Mouse (Mus musculus) CH12.LX (cell line): Measurements from ENCODE around the gene Tmem56. TPM values are rescaled to one million over a fixed set of nuclear protein-coding genes. Genes with fewer than 3 reads are reported as not detected.
A peak's percentile ranks its signal among the peaks of the same experiment; 100 is the strongest.

Source experiments
- DNase-seq: peaks from one replicate; pipeline ENCODE4 v3.0.0-alpha.2; 2013; ENCODE audit errors: extremely low read depth
- H3K27ac ChIP-seq: 2 replicates; pipeline ENCODE4 v1.5.1; 2012; ENCODE audit warnings: low read depth, mild to moderate bottlenecking, control low read depth, moderate library complexity; ENCODE audit not compliant: insufficient read depth
- H3K27me3 ChIP-seq: replicated peaks from 2 replicates; pipeline ENCODE3; 2012; ENCODE audit warnings: inconsistent platforms
- H3K36me3 ChIP-seq, 2 experiments: replicated peaks in 1 of 2; 2 replicates each; pipeline versions ENCODE3 to v1.6.1; 2012; ENCODE audit warnings: inconsistent platforms in 1 of 2, low read length in 1 of 2, mild to moderate bottlenecking in 1 of 2, mixed read lengths in 1 of 2, moderate library complexity in 1 of 2; ENCODE audit not compliant: control insufficient read depth in 1 of 2, insufficient read depth in 1 of 2
- H3K4me1 ChIP-seq, 2 experiments: 2 replicates each; pipeline ENCODE4 v1.6.1; 2012; ENCODE audit warnings: inconsistent platforms in 1 of 2, moderate library complexity in 1 of 2; ENCODE audit not compliant: insufficient read depth in 2 of 2, control insufficient read depth in 1 of 2
- H3K4me2 ChIP-seq: 2 replicates; pipeline ENCODE4 v1.6.1; 2012; ENCODE audit warnings: low read depth, mild to moderate bottlenecking, control low read depth; ENCODE audit not compliant: poor library complexity, insufficient read depth, severe bottlenecking
- H3K4me3 ChIP-seq, 3 experiments: fragments of 150-350 bp in 1 of 3; sonication (generic) in 1 of 3; replicated peaks in 1 of 3; 2 replicates each; pipeline versions ENCODE3 to v1.5.1; 2011 to 2012; ENCODE audit warnings: low read depth in 2 of 3, low read length in 2 of 3, mild to moderate bottlenecking in 2 of 3, moderate library complexity in 2 of 3, control low read depth in 1 of 3, improper control_type of control experiment in 1 of 3, inconsistent platforms in 1 of 3, mixed read lengths in 1 of 3; ENCODE audit not compliant: poor library complexity in 1 of 3
- H3K79me2 ChIP-seq: replicated peaks from 2 replicates; pipeline ENCODE4 v1.6.1; 2012; ENCODE audit warnings: mild to moderate bottlenecking, moderate library complexity; ENCODE audit not compliant: control insufficient read depth, poor library complexity, insufficient read depth, severe bottlenecking; ENCODE audit errors: extremely low read depth
- H3K9ac ChIP-seq: 2 replicates; pipeline ENCODE4 v1.6.1; 2012; ENCODE audit warnings: low read depth, mild to moderate bottlenecking, control low read depth, moderate library complexity; ENCODE audit not compliant: insufficient read depth
- H3K9me3 ChIP-seq: replicated peaks from 2 replicates; pipeline ENCODE3; 2012; ENCODE audit warnings: low read length, inconsistent platforms, mixed read lengths
- BHLHE40 ChIP-seq: IDR thresholded peaks from 2 replicates; pipeline ENCODE4 v1.6.1; 2011; ENCODE audit warnings: mild to moderate bottlenecking, low read depth, low read length, improper control_type of control experiment
- CHD2 ChIP-seq: IDR thresholded peaks from 2 replicates; pipeline ENCODE4 v1.6.1; 2011; ENCODE audit warnings: low read length, improper control_type of control experiment
- CTCF ChIP-seq, 2 experiments: IDR thresholded peaks in 1 of 2; conservative IDR thresholded peaks in 1 of 2; 2 replicates each; pipeline ENCODE4 v1.5.1; 2011 to 2012; ENCODE audit warnings: low read depth in 2 of 2, low read length in 2 of 2, improper control_type of control experiment in 1 of 2, inconsistent platforms in 1 of 2, mild to moderate bottlenecking in 1 of 2, moderate library complexity in 1 of 2
- E2F4 ChIP-seq: IDR thresholded peaks from 2 replicates; pipeline ENCODE4 v1.6.1; 2011; ENCODE audit warnings: low read depth, low read length, improper control_type of control experiment; ENCODE audit not compliant: insufficient replicate concordance
- ELF1 ChIP-seq: IDR thresholded peaks from 2 replicates; pipeline ENCODE4 v1.6.1; 2014; ENCODE audit warnings: low read depth, mild to moderate bottlenecking, inconsistent platforms, low read length, improper control_type of control experiment
- IRF4 ChIP-seq: IDR thresholded peaks from 2 replicates; pipeline ENCODE4 v1.6.1; 2014; ENCODE audit warnings: low read depth, mild to moderate bottlenecking, inconsistent platforms, low read length, improper control_type of control experiment
- JUN ChIP-seq: IDR thresholded peaks from 2 replicates; pipeline ENCODE4 v1.6.1; 2011; ENCODE audit warnings: low read depth, mild to moderate bottlenecking, low read length, improper control_type of control experiment, moderate library complexity; ENCODE audit not compliant: insufficient read depth
- KAT2A ChIP-seq: IDR thresholded peaks from 2 replicates; pipeline ENCODE4 v1.6.1; 2012; ENCODE audit warnings: low read length, improper control_type of control experiment, inconsistent platforms; ENCODE audit not compliant: insufficient replicate concordance
- MAZ ChIP-seq: IDR thresholded peaks from 2 replicates; pipeline ENCODE4 v1.6.1; 2012; ENCODE audit warnings: low read depth, mild to moderate bottlenecking, inconsistent platforms, low read length, improper control_type of control experiment, moderate library complexity
- POLR2A ChIP-seq: IDR thresholded peaks from 2 replicates; pipeline ENCODE4 v1.6.1; 2011; ENCODE audit warnings: low read depth, mild to moderate bottlenecking, improper control_type of control experiment, low read length
- POLR2AphosphoS2 ChIP-seq: IDR thresholded peaks from 2 replicates; pipeline ENCODE4 v1.6.1; 2011; ENCODE audit warnings: low read depth, low read length, improper control_type of control experiment
- RAD21 ChIP-seq: IDR thresholded peaks from 2 replicates; pipeline ENCODE4 v1.6.1; 2011; ENCODE audit warnings: low read depth, mild to moderate bottlenecking, low read length, improper control_type of control experiment, moderate library complexity
- SIN3A ChIP-seq: IDR thresholded peaks from 2 replicates; pipeline ENCODE4 v1.6.1; 2012; ENCODE audit warnings: low read length, improper control_type of control experiment, inconsistent platforms
- SMC3 ChIP-seq: IDR thresholded peaks from 2 replicates; pipeline ENCODE4 v1.6.1; 2011; ENCODE audit warnings: low read depth, low read length, improper control_type of control experiment
- TBP ChIP-seq: conservative IDR thresholded peaks from 2 replicates; pipeline ENCODE4 v1.6.1; 2011; ENCODE audit warnings: low read depth, low read length, improper control_type of control experiment
- TCF12 ChIP-seq: IDR thresholded peaks from 2 replicates; pipeline ENCODE4 v1.6.1; 2014; ENCODE audit warnings: low read depth, mild to moderate bottlenecking, inconsistent platforms, low read length, improper control_type of control experiment
- UBTF ChIP-seq: IDR thresholded peaks from 2 replicates; pipeline ENCODE4 v1.6.1; 2012; ENCODE audit warnings: low read depth, mild to moderate bottlenecking, inconsistent platforms, low read length, improper control_type of control experiment, moderate library complexity
- USF1 ChIP-seq: IDR thresholded peaks from 2 replicates; pipeline ENCODE4 v1.6.1; 2014; ENCODE audit warnings: low read depth, mild to moderate bottlenecking, inconsistent platforms, low read length, improper control_type of control experiment
- dilution Hi-C: fragments of 300-500 bp; cut with MboI; formaldehyde crosslinking; loops from 2 replicates; pipeline ENCODE4 v1.14.3; 2020; ENCODE audit warnings: low sequenced_read_pairs; ENCODE audit not compliant: extremely low pct_unique_long_range_greater_than_20kb, extremely low pct_ligation_motif_present
- in situ Hi-C: fragments of 300-500 bp; cut with MboI; formaldehyde crosslinking; loops from 3 replicates; pipeline ENCODE4 v1.14.3; 2019; ENCODE audit warnings: low sequenced_read_pairs, low pct_ligation_motif_present, low pct_unique_long_range_greater_than_20kb, mixed read lengths
- polyA plus RNA-seq: library from polyadenylated mRNA; unstranded; fragments of >175 nt; gene quantifications from 2 replicates; pipeline ENCODE4 v1.2.1, GENCODE M21; 2012; ENCODE audit warnings: low read depth; ENCODE audit not compliant: insufficient read length
- total RNA-seq, 2 experiments: library from RNA; depleted of rRNA; stranded (reverse); fragments of 300-350 nt in 1 of 2; fragments of >200 nt in 1 of 2; gene quantifications; 2 replicates each; pipeline ENCODE4 v1.2.3; 2012 to 2014

Tmem56 gene
- total and polyA plus RNA-seq, 3 experiments, result not detected

GRCm38 (mm10) chr3:121291560-121292258, 8.8 kb upstream of the Tmem56 start, which contains the start of gene Alg14 (continued):
- TF ChIP-seq UBTF, result no peak
- TF ChIP-seq JUN, result no peak
- peak; percentile 96; the same call in 1 of the 2 replicates for TF ChIP-seq KAT2A
- peak; percentile 92 for TF ChIP-seq TBP
- TF ChIP-seq E2F4, result peak; percentile 66; the same call in 1 of the 2 replicates
- peak; percentile 98 for TF ChIP-seq ELF1
- peak; percentile 86; the same call in 1 of the 2 replicates for TF ChIP-seq TCF12
- TF ChIP-seq POLR2AphosphoS2, result peak; percentile 87; the same call in 1 of the 2 replicates
- peak; percentile 94 for TF ChIP-seq POLR2A

GRCm38 (mm10) chr3:121291225-121291559, 8.3 kb upstream of the Tmem56 start:
- H3K36me3 ChIP-seq, result peaks cover 0 to 4% of the 10 kb centered on the region in 2 experiments
- H3K9me3 ChIP-seq, result no peaks in the 10 kb centered on the region
- no peaks in the 10 kb centered on the region for H3K27me3 ChIP-seq
- H3K4me3 ChIP-seq, result peak overlapping the region; percentile 64 to 73 (median 68)
- dilution Hi-C loops, result no loop called here
- in situ Hi-C loops, result loop anchor here (5.0 kb wide), 2 partner anchors 34 to 119 kb away; partner anchors contain the start of gene Rwdd3
- H3K4me2 ChIP-seq, result peak overlapping the region; percentile 88
- no peak overlapping the region for H3K27ac ChIP-seq
- TF ChIP-seq MAZ, result no peak
- 0 out of 2 replicates have a peak, but pooled peaks have one; percentile 16 for TF ChIP-seq IRF4
- H3K79me2 ChIP-seq, result 0 out of 2 replicates have a peak, but pooled peaks cover 3% of the 10 kb centered on the region
- DNase-seq, result no peak
- peaks cover 0 to 19% of the 10 kb centered on the region in 2 experiments; a peak in 2 of 4 replicates for H3K4me1 ChIP-seq
- peak overlapping the region; percentile 90 for H3K9ac ChIP-seq

DNA sequence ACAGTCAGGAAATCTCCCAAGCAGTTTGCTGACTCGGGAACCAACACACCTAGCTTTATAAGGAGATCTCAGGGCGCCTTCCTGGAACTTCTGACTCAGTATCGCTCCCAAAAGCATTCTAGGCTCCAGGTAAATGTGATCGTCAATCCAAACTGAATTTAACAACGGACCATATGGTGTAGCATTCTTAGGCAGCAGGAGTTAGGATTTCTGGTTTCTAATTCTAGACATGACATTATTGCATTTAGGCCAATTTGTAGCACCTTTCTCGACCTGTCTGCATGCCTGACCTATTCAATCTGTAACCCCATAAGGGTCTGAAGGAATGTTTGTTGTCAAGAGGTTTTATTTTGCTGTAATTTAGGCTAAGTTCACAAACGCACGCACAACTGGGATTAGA, 7.8 kb upstream of the Tmem56 start:
- Histone ChIP-seq H3K4me3 (peak overlapping the region in 2 of 3 experiments; percentile 64 to 68), H3K79me2 (0 out of 2 replicates have a peak, but pooled peaks cover 3% of the 10 kb centered on the region), H3K27me3 (no peaks in the 10 kb centered on the region), H3K36me3 (peaks cover 0 to 4% of the 10 kb centered on the region in 2 experiments), H3K9me3 (no peaks in the 10 kb centered on the region), H3K27ac (no peak overlapping the region), H3K4me2 (peak overlapping the region; percentile 88), H3K4me1 (peaks cover 0 to 19% of the 10 kb centered on the region in 2 experiments; a peak in 2 of 4 replicates), H3K9ac (peak overlapping the region; percentile 90)
- TF ChIP-seq BHLHE40 (no peak), SIN3A (no peak), RAD21 (no peak), CTCF (conservative IDR thresholded peaks at IDR 0.05 in 1 of 2, IDR thresholded peaks at IDR 0.05 in 1 of 2; ENCODE audit: low read depth in 2 of 2, low read length in 2 of 2) (no peak), ELF1 (no peak), SMC3 (no peak), CHD2 (no peak), USF1 (no peak)
- no peak for DNase-seq
- in situ Hi-C loops (loop anchor here (5.0 kb wide), 2 partner anchors 33 to 118 kb away; partner anchors contain the start of gene Rwdd3), dilution Hi-C loops (no loop called here)
